Mouse (Mus musculus): ENCODE results near the gene Rasal1.

Rasal1 gene

DNA sequence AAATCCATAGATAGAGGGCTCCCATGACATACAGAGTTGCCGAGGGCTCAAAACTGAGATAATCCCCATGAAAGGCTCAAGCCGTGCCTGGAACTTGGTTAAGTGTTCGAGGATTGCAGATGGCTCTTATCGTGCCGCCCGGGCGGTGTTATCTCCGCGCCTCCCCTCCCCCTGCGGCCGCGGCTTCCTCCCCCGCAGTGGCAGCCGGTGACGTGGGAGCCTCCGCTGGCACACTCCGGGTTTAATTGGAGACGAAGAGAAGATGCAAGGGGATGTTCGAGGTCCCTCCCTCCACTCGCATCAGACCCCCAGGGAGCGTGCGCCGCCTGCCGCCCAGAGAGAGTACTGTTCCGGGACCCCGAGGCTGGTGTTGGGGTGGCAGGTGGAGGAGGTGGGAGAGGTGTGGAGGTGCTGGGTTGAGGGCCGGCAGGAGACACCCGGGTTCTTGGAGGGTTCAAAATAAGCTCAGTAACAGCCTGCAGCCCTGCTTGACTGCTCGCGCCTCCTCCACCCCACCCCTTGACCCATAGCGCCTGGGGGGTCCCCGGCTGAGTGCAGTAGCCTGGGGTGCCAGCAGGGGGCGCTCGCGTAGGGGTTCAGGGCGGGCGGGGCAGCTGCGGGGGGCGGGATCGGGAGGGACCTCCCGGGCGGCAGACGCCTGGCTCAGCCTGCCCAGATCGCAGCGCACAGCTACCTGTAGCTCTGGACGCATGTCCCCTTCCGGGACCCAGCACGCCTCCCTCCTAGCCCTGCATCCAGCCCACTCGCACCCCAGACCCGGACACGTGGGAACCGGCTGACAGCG is at the start of gene Rasal1:
Gene Rasal1, plus strand, starts transcription at position 244 of the 805 bp plus-strand sequence.
- peak; percentile 88 for DNase-seq (ENCODE audit: low spot score)

DNA sequence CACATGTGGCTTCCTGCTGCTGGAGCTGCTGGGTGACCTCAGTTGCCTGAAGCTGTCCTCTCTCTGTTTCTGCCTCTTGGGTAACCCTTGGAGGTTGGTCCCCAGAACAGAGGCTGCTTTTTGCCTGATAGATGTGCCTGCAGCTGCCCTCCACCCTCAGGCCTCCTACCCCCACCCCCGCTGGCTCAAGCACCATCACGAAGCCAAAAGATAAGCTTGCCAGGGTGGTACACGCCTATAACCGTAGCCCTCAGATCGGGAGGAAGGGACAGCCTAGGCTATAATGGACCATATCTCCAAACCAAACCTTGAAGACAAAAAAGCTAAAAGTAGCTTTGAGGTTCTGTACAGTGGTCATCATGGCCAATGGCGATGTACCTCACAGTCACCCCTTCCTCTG is 49.0 kb upstream of the Rasal1 start:
- no peak for DNase-seq (ENCODE audit: low spot score)

GRCm38 (mm10) chr5:120600946-120601668 is 47.5 kb upstream of the Rasal1 start:
- peak; percentile 80 for DNase-seq (ENCODE audit: low spot score)

GRCm38 (mm10) chr5:120602210-120602609 is 46.4 kb upstream of the Rasal1 start:
- DNase-seq (ENCODE audit: low spot score) = no peak

DNA sequence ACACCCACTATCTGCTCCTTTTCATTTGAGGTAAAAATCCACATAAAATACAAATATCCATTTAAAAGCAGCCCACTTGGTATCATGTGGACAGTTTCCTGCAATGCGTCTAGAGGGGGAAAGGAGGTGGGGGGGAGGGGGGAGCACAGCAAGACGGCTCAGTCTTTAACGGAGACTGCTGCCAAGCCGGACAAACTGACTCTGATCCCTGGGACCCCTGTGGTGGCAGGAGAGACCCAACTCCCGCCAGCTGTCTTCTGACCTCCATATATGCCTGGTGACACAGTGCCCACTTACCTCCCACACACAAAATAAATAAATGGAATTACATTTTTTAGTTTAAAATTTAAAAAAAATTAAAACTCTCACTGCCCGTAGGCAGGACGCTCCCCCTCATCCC is 45.1 kb upstream of the Rasal1 start:
- DNase-seq (ENCODE audit: low spot score) = no peak

GRCm38 (mm10) chr5:120604839-120605238 is 43.8 kb upstream of the Rasal1 start:
- peak; percentile 94 for DNase-seq (ENCODE audit: low spot score)

- no peak for DNase-seq (ENCODE audit: low spot score)
Observed at GRCm38 (mm10) chr5:120605241-120605661, 43.4 kb upstream of the Rasal1 start.

- peak; percentile 95 for DNase-seq (ENCODE audit: low spot score)
Observed at GRCm38 (mm10) chr5:120605688-120606087, 42.9 kb upstream of the Rasal1 start.

DNA sequence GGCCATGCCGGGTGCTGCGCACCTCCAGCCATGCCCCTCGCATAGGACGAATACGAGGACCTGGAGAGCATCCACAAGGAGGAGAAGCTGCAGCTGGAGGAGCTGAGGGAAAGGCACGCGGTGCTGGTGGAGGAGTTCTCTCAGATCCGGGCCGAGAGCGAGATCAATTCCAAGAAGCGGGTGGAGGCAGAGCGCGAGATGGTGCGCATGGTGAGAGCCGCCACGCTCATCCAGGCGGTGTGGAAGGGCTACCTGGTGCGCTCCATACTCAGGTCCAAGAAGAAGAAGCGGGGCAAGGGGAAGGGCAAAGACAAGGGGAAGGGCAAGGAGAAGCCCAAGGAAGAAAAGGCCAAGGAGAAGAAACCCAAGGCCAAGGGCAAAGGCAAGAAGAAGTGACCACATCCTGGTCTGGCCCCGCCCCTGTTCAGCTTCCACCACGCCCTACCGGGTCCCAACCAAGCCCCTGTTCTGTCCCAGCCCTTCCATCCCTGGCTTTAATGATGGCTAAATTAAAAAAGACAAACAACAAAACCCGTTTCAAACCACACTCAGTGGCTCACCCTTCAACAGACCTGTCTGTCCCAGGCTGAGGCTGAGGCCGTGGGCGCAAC is 41.9 kb upstream of the Rasal1 start:
- DNase-seq (ENCODE audit: low spot score) = peak; percentile 61

- no peak for DNase-seq (ENCODE audit: low spot score)
Observed at GRCm38 (mm10) chr5:120607335-120607734, 41.3 kb upstream of the Rasal1 start.

- DNase-seq (ENCODE audit: low spot score) = peak; percentile 64
Observed at GRCm38 (mm10) chr5:120609246-120609775, 39.3 kb upstream of the Rasal1 start.

- peak; percentile 64 for DNase-seq (ENCODE audit: low spot score)
Observed at GRCm38 (mm10) chr5:120610906-120611305, 37.7 kb upstream of the Rasal1 start.

GRCm38 (mm10) chr5:120611416-120611815 is 37.2 kb upstream of the Rasal1 start:
- DNase-seq (ENCODE audit: low spot score) = peak; percentile 59

- DNase-seq (ENCODE audit: low spot score) = peak; percentile 99
Observed at GRCm38 (mm10) chr5:120612442-120612821, 36.2 kb upstream of the Rasal1 start, which contains the start of the genes Rita1 and Ddx54. Gene Rita1, minus strand, starts transcription at chr5:120612589. Gene Ddx54, plus strand, starts transcription at chr5:120612739.

GRCm38 (mm10) chr5:120612822-120613604 is 35.6 kb upstream of the Rasal1 start:
- DNase-seq (ENCODE audit: low spot score) = peak; percentile 100

- peak; percentile 66 for DNase-seq (ENCODE audit: low spot score)
Observed at GRCm38 (mm10) chr5:120615903-120616302, 32.7 kb upstream of the Rasal1 start.

- no peak for DNase-seq (ENCODE audit: low spot score)
Observed at GRCm38 (mm10) chr5:120618778-120619177, 29.8 kb upstream of the Rasal1 start.

DNA sequence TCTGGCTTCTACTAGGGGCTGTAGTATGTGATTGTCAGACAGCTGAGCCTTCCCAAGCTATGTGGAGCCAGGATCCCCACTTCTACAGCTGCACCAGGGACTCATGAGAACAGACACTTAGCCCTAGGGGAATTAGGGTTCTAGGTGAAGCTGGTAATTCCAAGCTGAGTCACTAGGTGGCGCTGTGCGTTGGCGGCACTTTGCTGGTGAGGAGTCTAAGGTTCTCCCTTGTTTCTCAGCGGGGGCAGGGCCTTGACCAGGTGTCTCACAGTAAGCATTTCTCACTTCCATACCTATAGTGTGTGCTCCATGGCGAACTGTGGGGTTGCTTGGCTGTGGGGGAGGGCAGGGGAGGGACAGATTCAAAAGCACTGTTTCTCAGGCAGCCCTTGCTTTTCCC is 29.4 kb upstream of the Rasal1 start:
- DNase-seq (ENCODE audit: low spot score) = peak; percentile 84

- peak; percentile 92 for DNase-seq (ENCODE audit: low spot score)
Observed at GRCm38 (mm10) chr5:120620375-120621077, 28.1 kb upstream of the Rasal1 start.

GRCm38 (mm10) chr5:120621078-120621765 is 27.4 kb upstream of the Rasal1 start:
- no peak for DNase-seq (ENCODE audit: low spot score)
